Mouse (Mus musculus) stomach, embryonic 16.5 days (tissue): ENCODE measurements around the gene Vdr. TPM values are rescaled to one million over a fixed set of nuclear protein-coding genes. Genes with fewer than 3 reads are reported as not detected.

Experiments
- ATAC-seq: fragments of 200-750 bp; cut with Nextera tagmentation; 2 replicates; pipeline ENCODE4 v1.8.0; 2017; ENCODE audit warnings: moderate number of reproducible peaks, moderate TSS enrichment; ENCODE audit not compliant: insufficient read depth, low FRiP score
- H3K27ac ChIP-seq: fragments of 300-500 bp; sonication (generic); 2 replicates; pipeline ENCODE4 v1.5.1; 2014; ENCODE audit warnings: low read length
- H3K27me3 ChIP-seq: fragments of 300-500 bp; sonication (generic); 2 replicates; pipeline ENCODE4 v1.6.1; 2014; ENCODE audit warnings: low read length, control low read depth, mixed read lengths; ENCODE audit not compliant: control insufficient read depth, insufficient read depth
- H3K36me3 ChIP-seq: fragments of 300-500 bp; sonication (generic); 2 replicates; pipeline ENCODE4 v1.6.1; 2014; ENCODE audit warnings: low read length; ENCODE audit not compliant: control insufficient read depth, insufficient read depth
- H3K4me1 ChIP-seq: fragments of 300-500 bp; sonication (generic); 2 replicates; pipeline ENCODE4 v1.6.1; 2014; ENCODE audit warnings: low read length, control low read depth, mixed read lengths; ENCODE audit not compliant: control insufficient read depth, insufficient read depth
- H3K4me2 ChIP-seq: fragments of 300-500 bp; sonication (generic); 2 replicates; pipeline ENCODE4 v1.6.1; 2014; ENCODE audit warnings: low read depth, low read length, mixed read lengths
- H3K4me3 ChIP-seq: fragments of 300-500 bp; sonication (generic); replicated peaks from 2 replicates; pipeline ENCODE4 v1.5.1; 2014; ENCODE audit warnings: mild to moderate bottlenecking, low read length
- H3K9ac ChIP-seq: fragments of 300-500 bp; sonication (generic); 2 replicates; pipeline ENCODE4 v1.6.1; 2014; ENCODE audit warnings: low read length
- H3K9me3 ChIP-seq: fragments of 300-500 bp; sonication (generic); replicated peaks from 2 replicates; pipeline ENCODE4 v1.6.1; 2016; ENCODE audit warnings: low read length, control low read depth; ENCODE audit not compliant: control insufficient read depth
- WGBS: fragments of 180-500 bp; shearing (Covaris S2); extraction: QIAGEN DNeasy Blood & Tissue Kit; methylation state at CpG from one replicate; pipeline ENCODE4 v1.1.7; 2014; 5-methylcytosine and 5-hydroxymethylcytosine counted together
- polyA plus RNA-seq: library from polyadenylated mRNA; unstranded; fragments of >200 nt; fragmentation: Nextera tagmentation; extraction: Ambion mirVana; gene quantifications from 2 replicates; pipeline ENCODE4 v1.2.1, GENCODE M21; 2015

Gene Vdr
- polyA plus RNA-seq, 1 experiment from 2014 or later: 2.3 TPM

DNA sequence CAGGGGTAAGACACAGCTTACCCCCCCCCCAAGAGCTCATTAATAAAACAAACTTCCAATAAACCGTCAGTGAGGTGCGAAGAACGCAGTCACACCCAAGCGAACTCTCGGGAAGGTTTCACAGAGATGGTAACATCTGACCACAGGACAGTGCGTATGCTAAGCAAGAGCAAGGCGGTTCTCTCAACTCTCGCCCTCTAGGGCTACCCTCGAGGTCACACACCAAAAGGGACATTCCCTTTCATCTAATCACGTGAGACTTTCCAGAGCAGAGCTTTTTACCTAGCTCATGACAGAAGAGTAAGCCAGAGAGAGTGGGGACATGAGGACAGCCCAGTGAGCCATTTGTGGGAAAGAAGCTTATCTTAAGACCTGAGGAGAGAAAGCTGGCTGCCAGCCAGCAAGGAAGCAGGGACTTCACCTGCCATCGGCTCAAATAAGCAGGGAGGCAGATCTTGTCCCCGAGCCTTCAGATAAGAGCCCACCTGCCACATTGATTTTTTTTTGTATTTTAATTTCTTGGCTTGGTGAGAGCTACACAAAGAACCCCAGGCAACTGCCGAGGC, 18.9 kb upstream of the Vdr start:
- Histone ChIP-seq H3K4me3 (no peak overlapping the region), H3K4me2 (no peak overlapping the region), H3K36me3 (no peaks in the 10 kb centered on the region), H3K27me3 (no peaks in the 10 kb centered on the region), H3K9ac (no peak overlapping the region), H3K9me3 (no peaks in the 10 kb centered on the region), H3K27ac (no peak overlapping the region), H3K4me1 (no peaks in the 10 kb centered on the region; the same call in 1 of the 2 replicates)
- WGBS: 36% methylated on average over 13 of the region's 13 CpGs
- no peak for ATAC-seq

DNA sequence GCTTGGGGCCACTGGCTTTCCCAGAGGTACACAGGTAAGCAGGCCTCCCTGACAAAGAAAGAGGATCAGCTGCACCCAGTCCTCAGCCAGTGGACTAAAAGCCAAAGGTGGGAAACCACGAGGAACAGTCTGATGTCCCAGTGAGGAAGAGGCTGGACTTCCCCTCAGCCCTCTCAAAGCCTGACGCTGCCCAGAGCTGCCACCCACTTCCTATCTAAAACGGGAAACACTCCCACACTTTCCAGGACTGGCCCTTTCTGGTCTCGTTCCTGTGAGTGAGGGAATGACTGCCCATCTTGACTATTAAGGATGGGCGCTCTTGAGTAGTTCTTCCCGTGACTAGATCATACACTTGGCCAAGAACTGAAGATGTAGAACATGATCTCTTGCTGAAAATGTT, 17.4 kb upstream of the Vdr start:
- Histone ChIP-seq H3K4me2 (no peak overlapping the region), H3K4me1 (no peaks in the 10 kb centered on the region; the same call in 1 of the 2 replicates), H3K27me3 (no peaks in the 10 kb centered on the region), H3K36me3 (no peaks in the 10 kb centered on the region), H3K9me3 (no peaks in the 10 kb centered on the region), H3K4me3 (no peak overlapping the region), H3K9ac (no peak overlapping the region), H3K27ac (no peak overlapping the region)
- no peak for ATAC-seq
- 47% methylated on average over 6 of the region's 6 CpGs for WGBS

DNA sequence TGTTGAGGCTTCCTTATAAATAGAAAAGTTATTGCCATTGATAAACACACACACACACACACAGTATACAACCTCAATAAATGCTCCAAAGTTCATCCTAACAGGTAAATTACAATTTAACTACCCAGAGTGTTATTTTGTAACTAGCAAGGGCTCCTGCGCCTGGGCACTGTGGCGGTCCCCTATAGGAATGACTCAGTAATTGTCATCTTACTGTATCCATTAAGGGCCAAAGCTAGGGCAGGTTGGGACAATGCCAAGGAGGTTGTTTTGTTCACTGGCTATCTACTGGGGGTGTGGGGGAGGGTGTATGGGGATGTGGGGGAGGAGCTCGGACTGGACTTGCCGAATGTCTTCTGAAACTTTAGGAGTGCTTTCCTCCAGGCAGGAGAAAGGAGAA, 16.6 kb upstream of the Vdr start:
- WGBS: 56% methylated on average over 4 of the region's 4 CpGs
- Histone ChIP-seq H3K4me1 (no peaks in the 10 kb centered on the region; the same call in 1 of the 2 replicates), H3K4me2 (no peak overlapping the region), H3K9me3 (no peaks in the 10 kb centered on the region), H3K36me3 (no peaks in the 10 kb centered on the region), H3K27me3 (no peaks in the 10 kb centered on the region), H3K9ac (no peak overlapping the region; the same call in 1 of the 2 replicates), H3K4me3 (no peak overlapping the region), H3K27ac (no peak overlapping the region)
- no peak for ATAC-seq

DNA sequence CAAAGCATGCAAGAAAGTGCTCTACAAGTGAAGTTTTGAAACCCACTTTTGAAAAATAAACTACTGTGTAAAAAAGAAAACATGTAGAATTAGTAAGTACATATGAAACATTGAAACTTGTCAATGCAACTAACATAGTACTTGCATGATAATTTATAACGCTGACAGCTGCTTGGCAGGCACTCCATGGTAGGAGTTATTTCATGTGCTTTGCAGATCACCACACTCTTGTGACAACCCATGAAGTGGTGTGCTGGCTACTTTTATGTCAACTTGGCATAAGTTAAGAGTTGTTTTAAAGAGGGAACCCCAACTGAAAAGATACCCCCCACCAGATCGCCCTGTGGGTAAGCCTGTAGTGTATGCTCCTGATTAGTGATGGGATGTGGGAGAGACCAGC, 12.0 kb upstream of the Vdr start:
- no peaks in the 10 kb centered on the region for H3K9me3 ChIP-seq
- no peaks in the 10 kb centered on the region for H3K36me3 ChIP-seq
- H3K4me3 ChIP-seq: no peak overlapping the region
- no peak overlapping the region for H3K27ac ChIP-seq
- H3K9ac ChIP-seq: no peak overlapping the region
- ATAC-seq: no peak
- no peaks in the 10 kb centered on the region for H3K27me3 ChIP-seq
- 89% methylated on average over 2 of the region's 2 CpGs for WGBS
- no peaks in the 10 kb centered on the region; the same call in 1 of the 2 replicates for H3K4me1 ChIP-seq
- H3K4me2 ChIP-seq: no peak overlapping the region

DNA sequence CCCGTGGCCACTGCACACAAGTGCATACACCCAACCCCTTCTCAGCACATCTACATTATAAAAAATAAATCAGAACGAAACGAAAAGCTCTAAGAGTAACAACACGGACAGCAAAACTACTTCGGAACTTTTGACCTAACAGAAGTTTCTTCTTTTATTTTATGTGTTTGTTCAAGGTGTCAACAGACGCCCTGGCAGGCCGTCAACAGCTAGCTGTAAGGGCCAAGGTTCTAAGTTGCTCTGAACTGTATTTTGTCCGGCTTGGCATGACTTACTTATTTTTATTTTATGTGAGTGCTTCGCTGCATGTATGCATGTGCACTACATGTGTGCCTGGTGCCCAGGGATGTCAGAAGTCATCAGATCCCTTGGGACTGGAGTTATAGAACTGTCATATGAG, 11.4 kb upstream of the Vdr start:
- H3K9me3 ChIP-seq: no peaks in the 10 kb centered on the region
- 79% methylated on average over 9 of the region's 9 CpGs for WGBS
- H3K9ac ChIP-seq: no peak overlapping the region
- no peak overlapping the region for H3K4me3 ChIP-seq
- no peak for ATAC-seq
- no peaks in the 10 kb centered on the region for H3K4me1 ChIP-seq
- H3K27me3 ChIP-seq: no peaks in the 10 kb centered on the region
- no peak overlapping the region for H3K27ac ChIP-seq
- H3K36me3 ChIP-seq: no peaks in the 10 kb centered on the region
- H3K4me2 ChIP-seq: no peak overlapping the region

DNA sequence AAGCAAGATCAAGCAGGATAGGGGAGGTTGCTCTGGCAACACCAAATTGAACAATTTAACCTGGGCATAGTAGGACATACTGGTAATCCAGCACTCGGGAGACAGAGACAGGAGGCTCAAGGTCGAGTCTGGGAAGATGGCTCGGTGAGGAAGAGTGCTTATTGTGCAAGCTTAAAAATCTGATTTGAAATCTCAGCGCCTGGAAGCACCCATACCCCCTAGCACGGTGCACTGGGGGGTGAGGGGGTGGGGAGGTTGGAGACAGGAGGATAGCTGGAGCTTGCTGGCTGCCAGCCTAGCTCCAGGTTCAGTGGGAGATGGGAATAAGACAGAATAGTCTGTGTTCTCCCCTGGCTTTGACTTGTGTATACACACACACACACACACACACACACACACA, 9.9 kb upstream of the Vdr start:
- 51% methylated on average over 5 of the region's 5 CpGs for WGBS
- no peak overlapping the region for H3K9ac ChIP-seq

DNA sequence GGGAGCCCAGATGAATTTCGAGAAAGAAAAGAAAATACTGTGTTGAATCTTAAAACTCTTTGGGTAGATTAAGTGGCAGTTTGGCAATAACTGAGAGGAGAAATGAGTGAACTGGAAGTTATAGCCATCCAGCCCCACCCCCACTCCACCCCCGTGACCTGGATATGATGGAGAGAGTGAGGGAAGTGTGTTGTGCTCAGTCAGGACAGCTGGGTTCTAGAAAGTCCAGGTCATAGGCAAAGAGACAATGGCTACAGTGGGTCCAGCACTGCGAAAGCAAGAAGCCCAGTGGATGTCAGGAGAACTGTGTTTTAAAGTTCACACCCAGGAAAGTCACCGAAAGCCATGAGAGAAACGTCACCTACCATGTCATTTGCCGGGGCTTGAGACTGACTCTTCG, 8.8 kb upstream of the Vdr start:
- Histone ChIP-seq H3K9me3 (no peaks in the 10 kb centered on the region), H3K36me3 (no peaks in the 10 kb centered on the region), H3K4me3 (no peak overlapping the region), H3K4me1 (peaks cover 4% of the 10 kb centered on the region), H3K27ac (no peak overlapping the region), H3K27me3 (no peaks in the 10 kb centered on the region), H3K4me2 (no peak overlapping the region), H3K9ac (no peak overlapping the region)
- no peak for ATAC-seq
- WGBS: 84% methylated on average over 7 of the region's 7 CpGs

More for the DNA sequence above, 9.9 kb upstream of the Vdr start:
- ATAC-seq: no peak
- Histone ChIP-seq H3K27ac (no peak overlapping the region), H3K4me3 (no peak overlapping the region), H3K36me3 (no peaks in the 10 kb centered on the region), H3K4me1 (no peaks in the 10 kb centered on the region), H3K9me3 (no peaks in the 10 kb centered on the region), H3K4me2 (no peak overlapping the region), H3K27me3 (no peaks in the 10 kb centered on the region)

DNA sequence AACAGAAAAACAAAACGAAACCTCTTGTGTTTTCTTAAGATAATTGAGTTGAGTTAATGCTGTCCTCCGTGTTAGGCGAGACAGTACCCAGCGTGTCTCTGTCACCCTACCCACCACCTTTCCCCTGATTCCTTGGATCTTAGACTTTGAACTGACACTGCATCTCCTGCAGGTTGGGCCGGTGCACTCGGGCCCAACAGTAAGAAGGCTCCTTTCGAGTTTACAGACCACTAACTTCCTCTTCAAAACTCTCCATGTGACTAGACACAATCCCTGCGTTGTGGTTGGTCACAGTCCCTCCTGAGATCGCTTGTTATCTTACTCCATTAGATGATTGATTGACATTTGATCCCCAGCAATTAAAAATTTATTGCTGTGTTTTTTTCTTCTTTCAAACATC, 7.6 kb upstream of the Vdr start:
- H3K9ac ChIP-seq: no peak overlapping the region
- no peaks in the 10 kb centered on the region for H3K9me3 ChIP-seq
- no peak for ATAC-seq
- peaks cover 8% of the 10 kb centered on the region for H3K4me1 ChIP-seq
- H3K4me2 ChIP-seq: no peak overlapping the region
- H3K27me3 ChIP-seq: no peaks in the 10 kb centered on the region
- no peaks in the 10 kb centered on the region for H3K36me3 ChIP-seq
- H3K27ac ChIP-seq: no peak overlapping the region
- no peak overlapping the region for H3K4me3 ChIP-seq
- WGBS: 73% methylated on average over 9 of the region's 9 CpGs

DNA sequence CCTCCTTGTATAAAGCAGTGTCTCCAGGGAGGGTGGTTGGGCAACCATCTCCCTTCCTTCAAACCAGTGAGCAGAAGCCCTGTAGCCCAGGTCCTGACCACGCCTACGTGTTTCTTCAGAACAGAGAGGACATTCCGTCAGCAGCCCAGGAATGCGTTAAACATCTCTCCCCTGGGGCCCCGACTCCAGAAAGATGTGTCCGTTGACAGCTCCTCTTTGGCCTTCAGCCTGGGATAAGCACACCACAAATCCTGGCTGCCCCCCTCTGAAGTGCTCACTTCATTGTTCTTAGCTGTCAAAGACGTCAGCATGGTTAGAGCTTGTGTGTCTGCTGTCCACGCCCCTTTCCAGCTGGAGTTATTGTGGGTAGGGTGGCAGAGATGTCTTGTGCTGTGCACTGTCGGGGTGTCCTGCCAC, 3.9 kb upstream of the Vdr start:
- no peak for ATAC-seq
- Histone ChIP-seq H3K27ac (no peak overlapping the region), H3K4me1 (peaks cover 8% of the 10 kb centered on the region), H3K4me3 (no peak overlapping the region), H3K9me3 (no peaks in the 10 kb centered on the region), H3K27me3 (no peaks in the 10 kb centered on the region), H3K9ac (no peak overlapping the region), H3K4me2 (no peak overlapping the region), H3K36me3 (no peaks in the 10 kb centered on the region)
- WGBS: 5% methylated on average over 9 of the region's 9 CpGs
